Mouse (Mus musculus) forebrain, embryonic 11.5 days (tissue): ENCODE data around the gene Acyp2. TPM values are rescaled to one million over a fixed set of nuclear protein-coding genes. Genes with fewer than 3 reads are reported as not detected.

Experiments used
- ATAC-seq: fragments of 200-750 bp; cut with Nextera tagmentation; replicated peaks from 2 replicates; pipeline ENCODE4 v1.8.0; 2017; ENCODE audit warnings: moderate TSS enrichment; ENCODE audit not compliant: low FRiP score
- DNase-seq: peaks from one replicate; pipeline ENCODE4 v3.0.0-alpha.2; 2017; ENCODE audit warnings: low spot score
- H3K27ac ChIP-seq: fragments of 300-500 bp; sonication (generic); 2 replicates; pipeline ENCODE4 v1.5.1; 2014; ENCODE audit warnings: low read depth, low read length
- H3K27me3 ChIP-seq: fragments of 300-500 bp; sonication (generic); 2 replicates; pipeline ENCODE4 v1.6.1; 2014; ENCODE audit warnings: mild to moderate bottlenecking, low read length, mixed read lengths; ENCODE audit not compliant: control insufficient read depth, insufficient read depth
- H3K36me3 ChIP-seq: fragments of 300-500 bp; sonication (generic); 2 replicates; pipeline ENCODE4 v1.6.1; 2014; ENCODE audit warnings: mild to moderate bottlenecking, low read length, moderate library complexity, mixed read lengths; ENCODE audit not compliant: control insufficient read depth, insufficient read depth
- H3K4me1 ChIP-seq: fragments of 300-500 bp; sonication (generic); replicated peaks from 2 replicates; pipeline ENCODE4 v1.6.1; 2014; ENCODE audit warnings: low read length, mixed read lengths; ENCODE audit not compliant: control insufficient read depth, insufficient read depth
- H3K4me2 ChIP-seq: fragments of 300-500 bp; sonication (generic); 2 replicates; pipeline ENCODE4 v1.6.1; 2014; ENCODE audit warnings: low read depth, mild to moderate bottlenecking, low read length, moderate library complexity, mixed read lengths; ENCODE audit not compliant: severe bottlenecking
- H3K4me3 ChIP-seq: fragments of 300-500 bp; sonication (generic); 2 replicates; pipeline ENCODE4 v1.5.1; 2014; ENCODE audit warnings: low read depth, low read length
- H3K9ac ChIP-seq: fragments of 300-500 bp; sonication (generic); 2 replicates; pipeline ENCODE4 v1.6.1; 2014; ENCODE audit warnings: low read length
- H3K9me3 ChIP-seq: fragments of 300-500 bp; sonication (generic); 2 replicates; pipeline ENCODE4 v1.6.1; 2016; ENCODE audit warnings: low read length, mixed read lengths; ENCODE audit not compliant: control insufficient read depth
- WGBS: fragments of 180-500 bp; shearing (Covaris S2); extraction: QIAGEN DNeasy Blood & Tissue Kit; methylation state at CpG from one replicate; pipeline ENCODE4 v1.1.7; 2014; 5-methylcytosine and 5-hydroxymethylcytosine counted together
- polyA plus RNA-seq: library from polyadenylated mRNA; unstranded; fragments of >200 nt; fragmentation: Nextera tagmentation; extraction: Ambion mirVana; gene quantifications from 2 replicates; pipeline ENCODE4 v1.2.1, GENCODE M21; 2014

Gene Acyp2
- polyA plus RNA-seq, 1 experiment from 2014 or later: 6.1 TPM

DNA sequence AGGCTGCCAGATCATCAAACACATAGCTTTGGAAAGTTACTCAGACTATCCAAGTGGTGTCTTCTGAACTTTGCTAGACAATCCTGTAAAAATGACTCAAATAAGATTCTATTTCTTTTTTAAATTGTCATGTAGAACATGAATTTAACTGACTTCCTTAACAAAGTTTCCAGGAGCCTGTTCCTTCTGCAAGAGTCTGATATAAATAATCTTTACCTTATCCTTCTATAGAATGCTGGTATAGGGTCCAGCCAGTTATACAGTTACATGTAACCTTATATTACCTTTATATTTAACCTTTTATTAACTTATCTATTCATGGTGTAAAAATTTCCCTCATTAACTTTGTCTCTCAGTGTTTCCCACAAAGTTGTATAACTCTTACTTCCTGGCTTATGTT lies 36.7 kb downstream of the Acyp2 start:
- Histone ChIP-seq H3K27ac (no peak overlapping the region), H3K36me3 (no peaks in the 10 kb centered on the region), H3K27me3 (no peaks in the 10 kb centered on the region), H3K9ac (no peak overlapping the region), H3K9me3 (no peaks in the 10 kb centered on the region), H3K4me1 (no peaks in the 10 kb centered on the region), H3K4me2 (no peak overlapping the region), H3K4me3 (no peak overlapping the region)
- no peak for ATAC-seq
- no peak for DNase-seq

DNA sequence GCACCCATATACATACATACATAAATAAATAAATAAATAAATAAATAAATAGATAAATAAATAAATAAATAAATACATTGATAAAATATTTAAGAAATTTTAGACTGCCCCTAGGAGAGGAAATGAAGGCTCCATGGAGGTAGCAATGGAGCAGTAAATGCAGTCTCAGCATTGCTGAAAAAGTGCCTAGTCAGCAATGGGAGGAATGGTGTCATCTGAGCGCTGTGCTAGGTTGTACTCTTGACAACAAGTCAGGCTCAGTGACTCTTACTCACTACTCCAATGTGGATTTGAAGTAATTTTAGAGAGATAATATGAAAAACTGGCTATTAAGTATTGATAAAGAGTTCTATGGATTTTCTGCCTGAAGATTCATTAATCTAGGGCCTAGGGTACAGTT lies 40.1 kb downstream of the Acyp2 start:
- DNase-seq (no peak), ATAC-seq (no peak)
- Histone ChIP-seq H3K4me2 (no peak overlapping the region), H3K9ac (no peak overlapping the region), H3K9me3 (no peaks in the 10 kb centered on the region), H3K27ac (no peak overlapping the region), H3K4me3 (no peak overlapping the region), H3K4me1 (no peaks in the 10 kb centered on the region), H3K27me3 (no peaks in the 10 kb centered on the region), H3K36me3 (no peaks in the 10 kb centered on the region)
- 100% methylated on average over 1 of the region's 1 CpGs for WGBS

- no peak for ATAC-seq
- H3K9ac ChIP-seq: no peak overlapping the region
- no peaks in the 10 kb centered on the region for H3K27me3 ChIP-seq
- DNase-seq: no peak
- WGBS: 85% methylated on average over 3 of the region's 3 CpGs
- H3K4me2 ChIP-seq: no peak overlapping the region
- no peak overlapping the region for H3K27ac ChIP-seq
- H3K9me3 ChIP-seq: no peaks in the 10 kb centered on the region
- no peaks in the 10 kb centered on the region for H3K4me1 ChIP-seq
- no peaks in the 10 kb centered on the region for H3K36me3 ChIP-seq
- no peak overlapping the region for H3K4me3 ChIP-seq
Measured at GRCm38 (mm10) chr11:30607587-30608518, 41.5 kb downstream of the Acyp2 start.

GRCm38 (mm10) chr11:30597259-30597658 lies 52.1 kb downstream of the Acyp2 start:
- H3K36me3 ChIP-seq: no peaks in the 10 kb centered on the region
- H3K27me3 ChIP-seq: no peaks in the 10 kb centered on the region
- DNase-seq (no peak), ATAC-seq (0 out of 2 replicates have a peak, but pooled peaks have one; percentile 27)
- no peak overlapping the region for H3K27ac ChIP-seq
- no peak overlapping the region for H3K4me3 ChIP-seq
- no peaks in the 10 kb centered on the region for H3K9me3 ChIP-seq
- no peaks in the 10 kb centered on the region for H3K4me1 ChIP-seq
- 76% methylated on average over 3 of the region's 3 CpGs for WGBS
- no peak overlapping the region for H3K9ac ChIP-seq
- no peak overlapping the region for H3K4me2 ChIP-seq

GRCm38 (mm10) chr11:30580008-30580407 lies 69.4 kb downstream of the Acyp2 start:
- H3K9me3 ChIP-seq: no peaks in the 10 kb centered on the region; the same call in 1 of the 2 replicates
- no peak overlapping the region for H3K4me3 ChIP-seq
- DNase-seq (no peak), ATAC-seq (no peak)
- 78% methylated on average over 2 of the region's 2 CpGs for WGBS
- H3K27ac ChIP-seq: no peak overlapping the region
- no peak overlapping the region for H3K4me2 ChIP-seq
- no peaks in the 10 kb centered on the region for H3K4me1 ChIP-seq
- no peaks in the 10 kb centered on the region for H3K27me3 ChIP-seq
- no peaks in the 10 kb centered on the region for H3K36me3 ChIP-seq
- H3K9ac ChIP-seq: no peak overlapping the region

DNA sequence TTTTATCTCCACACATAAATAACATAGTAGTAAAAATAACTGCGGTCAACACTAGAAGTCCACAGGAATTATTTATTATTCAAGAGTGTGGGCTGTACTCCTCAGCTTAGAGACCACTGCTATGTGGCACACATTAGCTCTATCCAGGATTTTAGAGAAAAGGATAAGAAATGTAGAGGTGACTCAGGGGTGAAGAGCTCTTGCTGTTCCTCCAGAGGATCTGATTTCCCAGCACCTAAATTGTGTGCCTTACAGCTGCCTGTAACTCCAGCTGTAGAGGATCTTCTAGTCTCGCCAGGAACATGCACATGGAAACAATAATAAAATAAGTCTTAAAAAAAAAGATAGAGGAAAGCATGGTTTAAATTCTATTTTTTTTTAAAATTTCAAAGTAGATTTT lies 70.5 kb downstream of the Acyp2 start:
- Histone ChIP-seq H3K27ac (no peak overlapping the region), H3K27me3 (no peaks in the 10 kb centered on the region), H3K9ac (no peak overlapping the region), H3K36me3 (no peaks in the 10 kb centered on the region), H3K9me3 (no peaks in the 10 kb centered on the region; the same call in 1 of the 2 replicates), H3K4me1 (no peaks in the 10 kb centered on the region), H3K4me2 (no peak overlapping the region), H3K4me3 (no peak overlapping the region)
- DNase-seq: no peak
- WGBS: 79% methylated on average over 2 of the region's 2 CpGs
- ATAC-seq: no peak

GRCm38 (mm10) chr11:30572790-30573395 lies 76.5 kb downstream of the Acyp2 start:
- WGBS: 91% methylated on average over 15 of the region's 15 CpGs
- ATAC-seq: no peak

GRCm38 (mm10) chr11:30570568-30570967 lies 78.8 kb downstream of the Acyp2 start:
- Histone ChIP-seq H3K9ac (no peak overlapping the region), H3K9me3 (no peaks in the 10 kb centered on the region), H3K4me3 (no peak overlapping the region), H3K27ac (no peak overlapping the region), H3K4me1 (no peaks in the 10 kb centered on the region), H3K36me3 (no peaks in the 10 kb centered on the region), H3K4me2 (no peak overlapping the region), H3K27me3 (no peaks in the 10 kb centered on the region)
- 82% methylated on average over 3 of the region's 3 CpGs for WGBS
- DNase-seq (no peak), ATAC-seq (no peak)

More at GRCm38 (mm10) chr11:30572790-30573395, 76.5 kb downstream of the Acyp2 start:
- no peak overlapping the region for H3K9ac ChIP-seq
- no peak overlapping the region for H3K4me2 ChIP-seq
- H3K9me3 ChIP-seq: no peaks in the 10 kb centered on the region
- H3K27me3 ChIP-seq: no peaks in the 10 kb centered on the region
- no peak overlapping the region for H3K4me3 ChIP-seq
- DNase-seq: no peak
- H3K4me1 ChIP-seq: no peaks in the 10 kb centered on the region
- H3K36me3 ChIP-seq: no peaks in the 10 kb centered on the region
- no peak overlapping the region for H3K27ac ChIP-seq
